Mouse (Mus musculus) midbrain, postnatal 0 days (tissue): ENCODE results near the gene Arhgap28. TPM values are rescaled to one million over a fixed set of nuclear protein-coding genes. Genes with fewer than 3 reads are reported as not detected.
"Not testable (repeated sequence)": the region's sequence is repeated elsewhere in the genome, so short reads cannot be mapped to it uniquely, and the experiment has no call there.

Source experiments
- ATAC-seq: fragments of 200-750 bp; cut with Nextera tagmentation; 2 replicates; pipeline ENCODE4 v1.8.0; 2017; ENCODE audit warnings: moderate number of reproducible peaks, mild to moderate bottlenecking, moderate TSS enrichment, moderate library complexity; ENCODE audit not compliant: low FRiP score
- DNase-seq: peaks from one replicate; pipeline ENCODE4 v3.0.0-alpha.2; 2015; ENCODE audit warnings: low spot score
- H3K27ac ChIP-seq: fragments of 300-500 bp; sonication (generic); 2 replicates; pipeline ENCODE4 v1.5.1; 2014; ENCODE audit warnings: low read depth, mild to moderate bottlenecking, low read length, mixed read lengths
- H3K27me3 ChIP-seq: fragments of 300-500 bp; sonication (generic); 2 replicates; pipeline ENCODE4 v1.6.1; 2014; ENCODE audit warnings: low read length, control low read depth, mixed read lengths; ENCODE audit not compliant: insufficient read depth
- H3K36me3 ChIP-seq: fragments of 300-500 bp; sonication (generic); 2 replicates; pipeline ENCODE4 v1.6.1; 2014; ENCODE audit warnings: low read length, control low read depth, mixed read lengths; ENCODE audit not compliant: insufficient read depth
- H3K4me1 ChIP-seq: fragments of 300-500 bp; sonication (generic); 2 replicates; pipeline ENCODE4 v1.6.1; 2014; ENCODE audit warnings: mild to moderate bottlenecking, control low read depth, antibody characterized with exemption, low read length, mixed read lengths; ENCODE audit not compliant: insufficient read depth
- H3K4me2 ChIP-seq: fragments of 300-500 bp; sonication (generic); 2 replicates; pipeline ENCODE4 v1.6.1; 2014; ENCODE audit warnings: low read depth, mild to moderate bottlenecking, low read length, mixed read lengths; ENCODE audit not compliant: poor library complexity, severe bottlenecking
- H3K4me3 ChIP-seq: fragments of 300-500 bp; sonication (generic); 2 replicates; pipeline ENCODE4 v1.5.1; 2014; ENCODE audit warnings: low read depth, mild to moderate bottlenecking, low read length, moderate library complexity
- H3K9ac ChIP-seq: fragments of 300-500 bp; sonication (generic); replicated peaks from 2 replicates; pipeline ENCODE4 v1.6.1; 2014; ENCODE audit warnings: mild to moderate bottlenecking, low read length, moderate library complexity, mixed read lengths; ENCODE audit not compliant: poor library complexity, severe bottlenecking
- H3K9me3 ChIP-seq: fragments of 300-500 bp; sonication (generic); 2 replicates; pipeline ENCODE4 v1.6.1; 2016; ENCODE audit warnings: low read length, control low read depth
- CTCF ChIP-seq: IDR thresholded peaks from 2 replicates; pipeline ENCODE4 v1.5.1; 2016; ENCODE audit warnings: antibody characterized with exemption, mild to moderate bottlenecking
- WGBS: fragments of 180-500 bp; shearing (Covaris S2); extraction: QIAGEN DNeasy Blood & Tissue Kit; methylation state at CpG from one replicate; pipeline ENCODE4 v1.1.7; 2014; 5-methylcytosine and 5-hydroxymethylcytosine counted together
- polyA plus RNA-seq: library from polyadenylated mRNA; unstranded; fragments of >200 nt; fragmentation: Nextera tagmentation; extraction: Ambion mirVana; gene quantifications from 2 replicates; pipeline ENCODE4 v1.2.1, GENCODE M21; 2015
- total RNA-seq: library from RNA; depleted of rRNA; stranded (reverse); fragments of >200 nt; gene quantifications from 2 replicates; pipeline ENCODE4 v1.2.3, GENCODE M21; 2014

Gene Arhgap28
- total and polyA plus RNA-seq, 2 experiments from 2014 or later, result 2.9 to 5.1 TPM

- Histone ChIP-seq H3K36me3 (no peaks in the 10 kb centered on the region), H3K4me1 (no peaks in the 10 kb centered on the region), H3K9ac (no peak overlapping the region), H3K4me2 (no peak overlapping the region), H3K27me3 (no peaks in the 10 kb centered on the region), H3K27ac (no peak overlapping the region), H3K4me3 (no peak overlapping the region), H3K9me3 (no peaks in the 10 kb centered on the region)
- ATAC-seq (peak; percentile 65), DNase-seq (peak; percentile 85)
- peak; percentile 99 for TF ChIP-seq CTCF
- 78% methylated on average over 16 of the region's 16 CpGs for WGBS
Observed at GRCm38 (mm10) chr17:67861744-67862535, 142.0 kb downstream of the Arhgap28 start.

GRCm38 (mm10) chr17:67861080-67861630 lies 142.8 kb downstream of the Arhgap28 start:
- TF ChIP-seq CTCF, result no peak
- no peak overlapping the region for H3K4me2 ChIP-seq
- 78% methylated on average over 10 of the region's 10 CpGs for WGBS
- H3K4me1 ChIP-seq, result no peaks in the 10 kb centered on the region
- H3K9ac ChIP-seq, result no peak overlapping the region
- DNase-seq (peak; percentile 67), ATAC-seq (peak; percentile 49; the same call in 1 of the 2 replicates)
- no peaks in the 10 kb centered on the region for H3K27me3 ChIP-seq
- no peaks in the 10 kb centered on the region for H3K36me3 ChIP-seq
- no peak overlapping the region for H3K27ac ChIP-seq
- H3K4me3 ChIP-seq, result no peak overlapping the region
- H3K9me3 ChIP-seq, result no peaks in the 10 kb centered on the region

GRCm38 (mm10) chr17:67841494-67841893 lies 162.4 kb downstream of the Arhgap28 start:
- DNase-seq, H3K4me1 ChIP-seq, H3K4me2 ChIP-seq, ATAC-seq, H3K9ac ChIP-seq, H3K9me3 ChIP-seq, H3K27ac ChIP-seq, H3K36me3 ChIP-seq, H3K27me3 ChIP-seq, H3K4me3 ChIP-seq: not testable (repeated sequence)
- WGBS, result 94% methylated on average over 2 of the region's 2 CpGs

- DNase-seq (no peak), ATAC-seq (no peak)
- H3K27ac ChIP-seq, result no peak overlapping the region
- H3K4me1 ChIP-seq, result no peaks in the 10 kb centered on the region
- 87% methylated on average over 13 of the region's 13 CpGs for WGBS
- TF ChIP-seq CTCF, result no peak
- H3K27me3 ChIP-seq, result no peaks in the 10 kb centered on the region
- H3K4me2 ChIP-seq, result no peak overlapping the region
- H3K4me3 ChIP-seq, result no peak overlapping the region
- no peaks in the 10 kb centered on the region for H3K36me3 ChIP-seq
- no peak overlapping the region for H3K9ac ChIP-seq
- no peaks in the 10 kb centered on the region for H3K9me3 ChIP-seq
Observed at GRCm38 (mm10) chr17:67838948-67839347, 165.0 kb downstream of the Arhgap28 start.

GRCm38 (mm10) chr17:67837351-67838090 lies 166.4 kb downstream of the Arhgap28 start:
- no peaks in the 10 kb centered on the region for H3K4me1 ChIP-seq
- H3K9me3 ChIP-seq, result no peaks in the 10 kb centered on the region
- H3K4me3 ChIP-seq, result no peak overlapping the region
- H3K27me3 ChIP-seq, result no peaks in the 10 kb centered on the region
- H3K9ac ChIP-seq, result no peak overlapping the region
- DNase-seq (peak; percentile 88), ATAC-seq (peak; percentile 73)
- H3K27ac ChIP-seq, result no peak overlapping the region
- peak; percentile 95 for TF ChIP-seq CTCF
- no peak overlapping the region for H3K4me2 ChIP-seq
- 51% methylated on average over 17 of the region's 17 CpGs for WGBS
- H3K36me3 ChIP-seq, result no peaks in the 10 kb centered on the region
